ENCODE assay signal across 23 mouse cellular contexts in genomic region chr4:101760490-101760889, GRCm38 (mm10).
"Had no signal": no experiment of that assay in that cellular context is flagged by ENCODE, and none has a peak within 500 bp of the region (broad histone marks: within the 10 kb centered on the region; RNA-seq: fewer than 3 reads in every experiment).

No protein-coding gene starts in this region.

- H3K4me3 ChIP-seq: heart, adult 2 months; heart, embryonic 13.5 days; heart, embryonic 15.5 days; hindbrain, embryonic 13.5 days; hindbrain, embryonic 15.5 days; limb, embryonic 13.5 days; limb, embryonic 15.5 days; liver, embryonic 12.5 days had no signal

- H3K4me2 ChIP-seq: heart, embryonic 11.5 days; heart, embryonic 13.5 days; heart, embryonic 15.5 days; hindbrain, embryonic 13.5 days; hindbrain, embryonic 15.5 days; limb, embryonic 13.5 days; limb, embryonic 15.5 days; liver, embryonic 12.5 days had no signal

- H3K27ac ChIP-seq: heart, adult 2 months; heart, embryonic 13.5 days; heart, embryonic 15.5 days; hindbrain, embryonic 13.5 days; hindbrain, embryonic 15.5 days; hindbrain, postnatal 0 days; limb, embryonic 13.5 days; limb, embryonic 15.5 days; liver, embryonic 12.5 days; liver, embryonic 14.5 days had no signal

- H3K36me3 ChIP-seq: heart, embryonic 13.5 days; heart, embryonic 15.5 days; hindbrain, embryonic 13.5 days; hindbrain, embryonic 15.5 days; limb, embryonic 13.5 days; limb, embryonic 15.5 days; liver, embryonic 12.5 days had no signal

- DNase-seq: gastrocnemius, postnatal 14 days; gastrocnemius, postnatal 36 days; heart, adult 11 months; heart, adult 2 months; heart, postnatal 14 days; heart, postnatal 36 days; kidney, adult 18-20 months; kidney, postnatal 10 days; kidney, postnatal 36 days; layer of hippocampus, adult 9-11 months; layer of hippocampus, postnatal 36 days; left cerebral cortex, postnatal 4 days had no signal

- H3K9me3 ChIP-seq: heart, embryonic 13.5 days; heart, embryonic 15.5 days; hindbrain, embryonic 13.5 days; hindbrain, embryonic 15.5 days; limb, embryonic 13.5 days; limb, embryonic 15.5 days; liver, embryonic 12.5 days had no signal

- H3K4me1 ChIP-seq: heart, embryonic 13.5 days; heart, embryonic 15.5 days; hindbrain, embryonic 13.5 days; hindbrain, embryonic 15.5 days; limb, embryonic 13.5 days; limb, embryonic 15.5 days; liver, embryonic 12.5 days had no signal

- ATAC-seq: hindbrain, postnatal 0 days; intestine, embryonic 16.5 days; liver, embryonic 12.5 days had no signal

- H3K9ac ChIP-seq: heart, embryonic 13.5 days; heart, embryonic 15.5 days; hindbrain, embryonic 13.5 days; hindbrain, embryonic 15.5 days; limb, embryonic 13.5 days; limb, embryonic 15.5 days; liver, embryonic 12.5 days; liver, embryonic 14.5 days had no signal

- H3K27me3 ChIP-seq: heart, embryonic 13.5 days; heart, embryonic 15.5 days; hindbrain, embryonic 13.5 days; hindbrain, embryonic 15.5 days; limb, embryonic 13.5 days; limb, embryonic 15.5 days; liver, embryonic 12.5 days had no signal
